Mouse (Mus musculus): ENCODE measurements around the gene Prss33. TPM values are rescaled to one million over a fixed set of nuclear protein-coding genes. Genes with fewer than 3 reads are reported as not detected.

Prss33 gene
- polyA plus RNA-seq, 1 experiment from 2014 or later = not detected

DNA sequence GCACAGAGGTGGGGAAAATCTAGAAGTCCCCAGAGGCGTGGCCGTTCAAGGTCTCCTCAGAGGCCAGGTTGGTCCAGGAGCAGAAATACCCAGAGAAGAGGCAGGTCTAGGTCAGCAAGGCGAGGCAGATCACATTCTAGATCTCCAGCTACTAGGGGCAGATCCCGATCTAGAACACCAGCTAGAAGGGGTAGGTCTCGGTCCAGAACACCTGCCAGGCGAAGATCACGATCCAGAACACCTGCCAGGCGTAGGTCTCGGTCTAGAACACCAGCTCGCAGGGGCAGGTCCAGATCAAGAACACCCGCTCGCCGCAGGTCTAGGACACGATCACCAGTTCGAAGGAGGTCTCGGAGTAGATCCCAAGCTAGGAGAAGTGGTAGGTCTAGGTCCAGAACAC is 20.2 kb downstream of the Prss33 start:
- Histone ChIP-seq H3K9me3 (ENCODE audit: control insufficient read depth, low read length) (peaks cover 30% of the 10 kb centered on the region), H3K4me3 (replicated peaks; ENCODE audit: low read length) (no peak overlapping the region), H3K4me1 (replicated peaks; ENCODE audit: control insufficient read depth, insufficient read depth, low read length) (no peaks in the 10 kb centered on the region), H3K4me2 (replicated peaks) (no peak overlapping the region), H3K36me3 (replicated peaks; ENCODE audit: control insufficient read depth, insufficient read depth) (peaks cover 98% of the 10 kb centered on the region), H3K27ac (no peak overlapping the region), H3K27me3 (ENCODE audit: control insufficient read depth, insufficient read depth, low read length) (no peaks in the 10 kb centered on the region), H3K9ac (no peak overlapping the region)
- DNase-seq (ENCODE audit: low spot score) (no peak), ATAC-seq (ENCODE audit: low FRiP score) (no peak)
- WGBS = 98% methylated on average over 16 of the region's 16 CpGs

DNA sequence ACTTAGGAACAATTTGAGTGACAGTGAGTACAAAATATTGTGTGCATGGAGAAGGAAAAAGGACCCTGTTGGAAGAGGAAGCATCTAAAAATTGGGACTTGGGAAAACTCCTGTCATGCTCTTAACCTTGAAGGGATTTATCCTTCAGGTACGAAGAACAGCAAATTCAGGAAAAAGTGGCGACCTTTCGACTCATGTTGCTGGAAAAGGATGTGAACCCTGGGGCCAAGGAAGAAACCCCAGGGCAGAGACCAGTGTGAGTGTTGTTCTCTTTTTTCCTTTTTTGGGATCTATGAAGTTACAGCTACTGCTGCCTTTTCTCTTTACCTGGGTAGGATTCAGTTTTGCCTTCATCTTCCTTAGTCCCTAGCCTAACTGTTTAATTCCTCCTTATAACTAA is 27.9 kb downstream of the Prss33 start:
- Histone ChIP-seq H3K4me1 (replicated peaks; ENCODE audit: control insufficient read depth, insufficient read depth, low read length) (peaks cover 30% of the 10 kb centered on the region), H3K9ac (no peak overlapping the region), H3K4me3 (replicated peaks; ENCODE audit: low read length) (no peak overlapping the region), H3K27me3 (ENCODE audit: control insufficient read depth, insufficient read depth, low read length) (no peaks in the 10 kb centered on the region), H3K9me3 (ENCODE audit: control insufficient read depth, low read length) (no peaks in the 10 kb centered on the region), H3K27ac (no peak overlapping the region), H3K4me2 (replicated peaks) (no peak overlapping the region), H3K36me3 (replicated peaks; ENCODE audit: control insufficient read depth, insufficient read depth) (peaks cover 58% of the 10 kb centered on the region)
- no peak for ATAC-seq (ENCODE audit: low FRiP score)
- DNase-seq (ENCODE audit: low spot score) = no peak
- WGBS = 94% methylated on average over 3 of the region's 3 CpGs

DNA sequence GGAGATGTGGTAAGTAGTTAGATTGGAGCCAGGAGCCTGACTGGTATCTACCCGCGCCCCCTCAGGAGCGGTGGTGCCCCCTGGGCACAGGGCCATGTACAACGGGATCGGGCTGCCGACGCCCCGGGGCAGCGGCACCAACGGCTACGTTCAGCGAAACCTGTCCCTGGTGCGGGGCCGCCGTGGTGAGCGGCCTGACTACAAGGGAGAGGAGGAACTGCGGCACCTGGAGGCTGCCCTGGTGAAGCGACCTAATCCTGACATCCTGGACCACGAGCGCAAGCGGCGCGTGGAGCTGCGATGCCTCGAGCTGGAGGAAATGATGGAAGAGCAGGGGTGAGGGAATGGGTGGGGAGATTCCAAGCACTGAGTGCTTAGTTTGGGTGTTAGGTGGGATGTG is 29.0 kb downstream of the Prss33 start:
- H3K27ac ChIP-seq = no peak overlapping the region
- H3K9me3 ChIP-seq (ENCODE audit: control insufficient read depth, low read length) = no peaks in the 10 kb centered on the region
- H3K4me3 ChIP-seq (replicated peaks; ENCODE audit: low read length) = 0 out of 2 replicates have a peak overlapping the region, but pooled peaks have one; percentile 3
- H3K4me1 ChIP-seq (replicated peaks; ENCODE audit: control insufficient read depth, insufficient read depth, low read length) = peaks cover 34% of the 10 kb centered on the region
- DNase-seq (ENCODE audit: low spot score) (no peak), ATAC-seq (ENCODE audit: low FRiP score) (no peak)
- 81% methylated on average over 25 of the region's 25 CpGs for WGBS
- no peaks in the 10 kb centered on the region for H3K27me3 ChIP-seq (ENCODE audit: control insufficient read depth, insufficient read depth, low read length)
- 0 out of 2 replicates have a peak overlapping the region, but pooled peaks have one; percentile 17 for H3K4me2 ChIP-seq (replicated peaks)
- H3K36me3 ChIP-seq (replicated peaks; ENCODE audit: control insufficient read depth, insufficient read depth) = peaks cover 48% of the 10 kb centered on the region
- H3K9ac ChIP-seq = no peak overlapping the region; the same call in 1 of the 2 replicates

DNA sequence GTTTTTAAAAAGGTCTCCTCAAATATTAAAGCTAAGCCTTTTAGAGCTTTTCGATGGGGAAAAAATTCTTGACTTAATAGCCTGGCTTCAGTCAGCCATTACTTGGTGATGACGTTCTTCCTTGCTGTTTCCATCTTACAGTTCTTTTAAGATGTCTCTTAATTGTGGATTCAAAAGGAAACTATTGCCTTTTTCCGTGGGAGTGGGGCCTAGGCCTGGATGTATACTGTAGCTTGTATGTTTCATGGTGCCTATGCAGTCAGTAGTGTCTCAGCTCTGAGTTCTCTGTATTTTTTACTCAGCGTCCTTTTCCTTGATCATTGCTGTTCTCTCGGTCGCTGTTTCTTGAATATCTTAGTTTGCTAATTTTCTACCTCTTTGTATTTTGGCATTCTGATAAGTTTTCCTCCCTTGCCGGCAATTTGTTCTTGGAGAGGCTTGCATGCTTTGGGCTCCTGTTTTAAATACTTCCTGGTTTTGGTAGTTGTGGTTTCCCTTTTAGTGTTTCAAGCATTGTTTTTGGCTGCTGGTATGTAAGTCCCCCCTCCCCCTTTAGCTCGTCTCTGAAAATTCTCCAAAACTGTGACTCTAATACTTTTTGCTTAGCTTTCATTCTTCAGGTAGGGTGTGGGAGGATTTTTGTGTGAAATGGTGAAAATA is 31.3 kb downstream of the Prss33 start:
- Histone ChIP-seq H3K4me2 (replicated peaks) (peak overlapping the region; percentile 76), H3K36me3 (replicated peaks; ENCODE audit: control insufficient read depth, insufficient read depth) (peaks cover 25% of the 10 kb centered on the region), H3K27ac (no peak overlapping the region), H3K4me1 (replicated peaks; ENCODE audit: control insufficient read depth, insufficient read depth, low read length) (peaks cover 34% of the 10 kb centered on the region), H3K4me3 (replicated peaks; ENCODE audit: low read length) (peak overlapping the region; percentile 97), H3K9me3 (ENCODE audit: control insufficient read depth, low read length) (no peaks in the 10 kb centered on the region), H3K27me3 (ENCODE audit: control insufficient read depth, insufficient read depth, low read length) (no peaks in the 10 kb centered on the region), H3K9ac (peak overlapping the region; percentile 95)
- 3% methylated on average over 8 of the region's 8 CpGs for WGBS
- DNase-seq (ENCODE audit: low spot score) = no peak
- no peak for ATAC-seq (ENCODE audit: low FRiP score)

DNA sequence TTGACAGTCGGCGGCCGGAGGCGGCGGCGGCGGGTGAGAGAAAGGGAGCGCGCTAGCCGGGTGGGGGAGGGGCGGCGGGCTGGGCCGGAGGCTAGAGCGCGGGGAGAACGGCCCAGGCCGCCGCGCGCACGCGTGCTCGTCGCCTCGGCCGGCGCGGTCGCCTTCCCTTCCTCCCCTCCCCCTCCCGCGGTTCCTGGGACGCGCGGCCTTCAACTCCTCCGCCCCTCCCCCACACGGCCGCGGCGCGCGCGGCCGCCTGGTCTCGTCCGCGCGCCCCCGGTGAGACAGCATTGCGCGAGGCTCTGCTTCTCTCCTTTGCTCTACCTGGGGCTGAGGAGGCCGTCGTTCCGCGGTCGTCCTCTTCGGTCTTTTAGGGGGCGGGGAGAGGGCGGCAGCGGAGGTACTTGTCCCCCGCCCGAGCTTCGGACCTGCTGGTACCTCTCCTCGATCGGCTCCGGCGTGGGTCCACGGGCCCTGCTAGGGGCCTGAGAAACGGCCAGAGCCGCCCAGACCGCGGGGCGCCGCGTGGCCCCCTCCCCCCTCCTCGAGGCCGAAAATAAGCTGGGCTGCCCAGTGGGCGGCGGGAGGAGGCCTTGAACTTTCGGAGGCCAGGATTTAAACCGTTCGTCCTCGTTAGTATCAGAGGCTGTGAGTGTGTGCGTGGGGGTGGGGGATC is 32.4 kb downstream of the Prss33 start:
- peaks cover 34% of the 10 kb centered on the region for H3K4me1 ChIP-seq (replicated peaks; ENCODE audit: control insufficient read depth, insufficient read depth, low read length)
- peak overlapping the region; percentile 76 for H3K4me2 ChIP-seq (replicated peaks)
- peaks cover 14% of the 10 kb centered on the region for H3K36me3 ChIP-seq (replicated peaks; ENCODE audit: control insufficient read depth, insufficient read depth)
- H3K9ac ChIP-seq = peak overlapping the region; percentile 95
- peak overlapping the region; percentile 97 for H3K4me3 ChIP-seq (replicated peaks; ENCODE audit: low read length)
- peak; percentile 89 for DNase-seq (ENCODE audit: low spot score)
- no peaks in the 10 kb centered on the region for H3K27me3 ChIP-seq (ENCODE audit: control insufficient read depth, insufficient read depth, low read length)
- ATAC-seq (ENCODE audit: low FRiP score) = peak; percentile 70
- peak overlapping the region; percentile 98 for H3K27ac ChIP-seq
- under 1% methylated on average over 63 of the region's 83 CpGs for WGBS
- no peaks in the 10 kb centered on the region for H3K9me3 ChIP-seq (ENCODE audit: control insufficient read depth, low read length)

DNA sequence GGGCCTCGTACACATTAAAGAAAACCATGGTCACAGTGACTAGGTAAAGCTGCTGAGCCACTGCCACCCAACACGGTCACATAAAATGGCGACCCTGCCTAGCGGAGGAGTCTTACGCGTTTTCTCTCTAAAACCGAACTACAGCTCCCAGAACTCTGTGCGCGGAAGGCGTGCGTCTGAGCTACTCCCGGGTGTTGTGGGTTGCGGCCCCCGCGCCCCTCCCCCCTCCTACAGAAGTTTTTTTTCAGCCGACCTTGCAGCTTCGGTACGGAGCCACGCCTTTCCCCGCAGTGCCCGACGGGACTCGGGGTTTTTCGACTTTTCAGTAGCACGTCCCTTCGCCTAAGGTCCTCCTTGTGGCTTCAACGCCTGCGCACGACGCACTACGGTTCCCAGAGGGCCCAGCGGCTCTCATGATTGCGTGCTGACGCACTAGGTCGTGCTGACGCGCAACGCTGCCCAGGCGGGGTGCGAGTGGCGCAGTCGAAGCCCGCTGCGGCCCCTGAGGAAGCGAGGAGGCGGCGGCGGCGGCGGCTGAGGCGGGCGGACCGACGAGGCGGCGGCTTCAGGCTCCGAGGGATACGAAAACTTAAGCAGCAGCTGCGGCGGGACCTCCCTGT is 33.0 kb downstream of the Prss33 start:
- Histone ChIP-seq H3K4me2 (replicated peaks) (peak overlapping the region; percentile 76), H3K9ac (peak overlapping the region; percentile 95), H3K27ac (peak overlapping the region; percentile 98), H3K4me3 (replicated peaks; ENCODE audit: low read length) (peak overlapping the region; percentile 97), H3K27me3 (ENCODE audit: control insufficient read depth, insufficient read depth, low read length) (no peaks in the 10 kb centered on the region), H3K4me1 (replicated peaks; ENCODE audit: control insufficient read depth, insufficient read depth, low read length) (peaks cover 34% of the 10 kb centered on the region), H3K9me3 (ENCODE audit: control insufficient read depth, low read length) (no peaks in the 10 kb centered on the region), H3K36me3 (replicated peaks; ENCODE audit: control insufficient read depth, insufficient read depth) (peaks cover 8% of the 10 kb centered on the region)
- ATAC-seq (ENCODE audit: low FRiP score) (peak; percentile 98), DNase-seq (ENCODE audit: low spot score) (peak; percentile 99)
- WGBS = under 1% methylated on average over 60 of the region's 60 CpGs

DNA sequence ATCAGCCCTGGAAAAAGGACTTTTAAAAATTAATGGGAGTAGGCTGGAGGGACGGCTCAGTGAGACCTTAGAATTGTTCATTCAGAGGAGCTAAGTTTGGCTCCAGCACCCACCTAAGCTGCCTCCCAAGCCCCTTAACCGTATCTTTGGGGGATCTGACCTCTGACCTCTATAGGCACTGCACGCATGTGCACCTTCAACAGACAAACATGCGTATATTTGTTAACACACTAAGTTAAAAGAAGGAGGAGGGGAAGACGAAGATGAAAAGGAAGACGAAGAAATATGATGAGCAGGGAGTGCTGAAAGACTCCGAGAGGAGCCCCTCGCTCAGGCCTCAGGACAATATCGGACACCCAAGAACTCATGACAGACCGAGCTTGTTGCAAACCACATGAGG is 34.2 kb downstream of the Prss33 start:
- DNase-seq (ENCODE audit: low spot score) (no peak), ATAC-seq (ENCODE audit: low FRiP score) (no peak)
- peaks cover 10% of the 10 kb centered on the region for H3K36me3 ChIP-seq (replicated peaks; ENCODE audit: control insufficient read depth, insufficient read depth)
- H3K9me3 ChIP-seq (ENCODE audit: control insufficient read depth, low read length) = no peaks in the 10 kb centered on the region
- H3K9ac ChIP-seq = no peak overlapping the region
- peaks cover 27% of the 10 kb centered on the region for H3K4me1 ChIP-seq (replicated peaks; ENCODE audit: control insufficient read depth, insufficient read depth, low read length)
- no peak overlapping the region for H3K27ac ChIP-seq
- H3K4me3 ChIP-seq (replicated peaks; ENCODE audit: low read length) = no peak overlapping the region
- H3K4me2 ChIP-seq (replicated peaks) = no peak overlapping the region
- H3K27me3 ChIP-seq (ENCODE audit: control insufficient read depth, insufficient read depth, low read length) = no peaks in the 10 kb centered on the region
- 94% methylated on average over 10 of the region's 10 CpGs for WGBS

DNA sequence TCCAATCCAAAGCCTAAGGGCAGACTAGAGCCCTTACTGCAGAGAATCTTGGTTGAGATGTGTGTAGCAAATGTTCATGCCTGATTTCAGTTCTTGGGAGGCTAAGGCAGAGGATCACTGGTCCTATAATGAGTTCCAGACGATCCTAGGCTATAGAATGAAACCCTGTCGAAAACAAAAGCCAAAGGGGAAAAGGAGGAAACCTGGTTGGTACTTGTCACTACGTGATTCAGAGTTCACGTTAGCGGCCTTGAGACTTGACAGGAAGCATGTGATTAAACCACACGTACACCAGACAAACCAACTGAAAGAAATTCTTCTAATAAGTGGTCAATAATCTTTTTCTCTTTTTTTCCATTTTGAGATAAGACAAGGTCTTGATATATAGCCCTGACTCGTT is 38.5 kb downstream of the Prss33 start:
- H3K4me1 ChIP-seq (replicated peaks; ENCODE audit: control insufficient read depth, insufficient read depth, low read length) = peaks cover 2% of the 10 kb centered on the region
- no peaks in the 10 kb centered on the region for H3K9me3 ChIP-seq (ENCODE audit: control insufficient read depth, low read length)
- peaks cover 13% of the 10 kb centered on the region for H3K36me3 ChIP-seq (replicated peaks; ENCODE audit: control insufficient read depth, insufficient read depth)
- H3K9ac ChIP-seq = no peak overlapping the region
- H3K27ac ChIP-seq = no peak overlapping the region
- no peak overlapping the region for H3K4me2 ChIP-seq (replicated peaks)
- ATAC-seq (ENCODE audit: low FRiP score) = no peak
- H3K27me3 ChIP-seq (ENCODE audit: control insufficient read depth, insufficient read depth, low read length) = no peaks in the 10 kb centered on the region
- DNase-seq (ENCODE audit: low spot score) = no peak
- no peak overlapping the region for H3K4me3 ChIP-seq (replicated peaks; ENCODE audit: low read length)
- WGBS = 85% methylated on average over 7 of the region's 7 CpGs

DNA sequence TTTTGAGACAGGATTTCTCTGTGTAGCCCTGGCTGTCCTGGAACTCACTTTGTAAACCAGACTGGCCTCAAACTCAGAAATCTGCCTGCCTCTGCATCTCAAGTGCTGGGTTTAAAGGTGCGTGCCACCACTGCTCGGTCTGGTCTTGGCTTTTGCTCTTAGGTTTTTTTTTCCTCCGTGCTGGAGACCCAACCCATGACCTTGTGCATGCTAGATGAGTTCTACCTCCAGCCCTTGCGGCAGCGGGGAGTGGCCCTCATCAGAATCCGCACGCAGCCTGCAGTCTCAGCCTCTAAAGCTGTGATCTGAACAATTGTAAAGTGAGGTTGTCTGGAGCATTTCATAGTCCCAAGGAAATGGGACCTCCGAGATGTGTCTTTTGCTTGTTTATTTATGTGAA is 40.5 kb downstream of the Prss33 start:
- WGBS = 94% methylated on average over 8 of the region's 8 CpGs
- no peak for DNase-seq (ENCODE audit: low spot score)
- no peak overlapping the region for H3K27ac ChIP-seq
- H3K36me3 ChIP-seq (replicated peaks; ENCODE audit: control insufficient read depth, insufficient read depth) = peaks cover 13% of the 10 kb centered on the region
- H3K4me1 ChIP-seq (replicated peaks; ENCODE audit: control insufficient read depth, insufficient read depth, low read length) = peaks cover 19% of the 10 kb centered on the region
- ATAC-seq (ENCODE audit: low FRiP score) = no peak
- no peaks in the 10 kb centered on the region for H3K9me3 ChIP-seq (ENCODE audit: control insufficient read depth, low read length)
- no peaks in the 10 kb centered on the region for H3K27me3 ChIP-seq (ENCODE audit: control insufficient read depth, insufficient read depth, low read length)
- H3K4me2 ChIP-seq (replicated peaks) = no peak overlapping the region
- no peak overlapping the region for H3K9ac ChIP-seq
- no peak overlapping the region for H3K4me3 ChIP-seq (replicated peaks; ENCODE audit: low read length)

Measured in hindbrain, embryonic 14.5 days (tissue).